Mouse (Mus musculus) cerebellum, adult 2 months (tissue): Measurements from ENCODE around the gene Itih1. TPM values are rescaled to one million over a fixed set of nuclear protein-coding genes. Genes with fewer than 3 reads are reported as not detected.

Source experiments
- DNase-seq, 2 experiments: peaks; one replicate each; pipeline ENCODE4 v3.0.0; 2021
- H3K27ac ChIP-seq: fragments of 200-500 bp; 2 replicates; pipeline ENCODE4 v1.5.1; 2012; ENCODE audit warnings: low read length, control low read depth, inconsistent platforms; ENCODE audit not compliant: insufficient read depth
- H3K27me3 ChIP-seq: fragments of 200-500 bp; 2 replicates; pipeline ENCODE4 v1.6.1; 2012; ENCODE audit warnings: inconsistent platforms, mild to moderate bottlenecking, low read length, moderate library complexity; ENCODE audit not compliant: control insufficient read depth, insufficient read depth
- H3K4me1 ChIP-seq: fragments of 200-500 bp; 2 replicates; pipeline ENCODE4 v1.6.1; 2011; ENCODE audit warnings: low read length; ENCODE audit not compliant: control insufficient read depth, insufficient read depth
- H3K4me3 ChIP-seq: fragments of 200-500 bp; replicated peaks from 2 replicates; pipeline ENCODE3; 2011; ENCODE audit warnings: mild to moderate bottlenecking, low read depth, low read length, control low read depth; ENCODE audit not compliant: insufficient read depth
- CTCF ChIP-seq: fragments of 200-500 bp; IDR thresholded peaks from 2 replicates; pipeline ENCODE4 v1.5.1; 2011; ENCODE audit warnings: low read depth, mild to moderate bottlenecking, control low read depth, low read length, moderate library complexity, borderline replicate concordance; ENCODE audit not compliant: insufficient read depth
- POLR2A ChIP-seq: fragments of 200-500 bp; IDR thresholded peaks from 2 replicates; pipeline ENCODE4 v1.6.1; 2011; ENCODE audit warnings: low read length, control low read depth, borderline replicate concordance; ENCODE audit not compliant: insufficient read depth
- WGBS: fragments of 180-500 bp; shearing (Covaris S2); methylation state at CpG from one replicate; pipeline ENCODE4 v1.1.7; 2018; 5-methylcytosine and 5-hydroxymethylcytosine counted together
- polyA plus RNA-seq: library from polyadenylated mRNA; depleted of rRNA; stranded (reverse); fragments of >200 nt; gene quantifications from 2 replicates; pipeline ENCODE4 v1.2.3, GENCODE M21; 2012

Itih1 gene
- polyA plus RNA-seq, 1 experiment, result not detected

DNA sequence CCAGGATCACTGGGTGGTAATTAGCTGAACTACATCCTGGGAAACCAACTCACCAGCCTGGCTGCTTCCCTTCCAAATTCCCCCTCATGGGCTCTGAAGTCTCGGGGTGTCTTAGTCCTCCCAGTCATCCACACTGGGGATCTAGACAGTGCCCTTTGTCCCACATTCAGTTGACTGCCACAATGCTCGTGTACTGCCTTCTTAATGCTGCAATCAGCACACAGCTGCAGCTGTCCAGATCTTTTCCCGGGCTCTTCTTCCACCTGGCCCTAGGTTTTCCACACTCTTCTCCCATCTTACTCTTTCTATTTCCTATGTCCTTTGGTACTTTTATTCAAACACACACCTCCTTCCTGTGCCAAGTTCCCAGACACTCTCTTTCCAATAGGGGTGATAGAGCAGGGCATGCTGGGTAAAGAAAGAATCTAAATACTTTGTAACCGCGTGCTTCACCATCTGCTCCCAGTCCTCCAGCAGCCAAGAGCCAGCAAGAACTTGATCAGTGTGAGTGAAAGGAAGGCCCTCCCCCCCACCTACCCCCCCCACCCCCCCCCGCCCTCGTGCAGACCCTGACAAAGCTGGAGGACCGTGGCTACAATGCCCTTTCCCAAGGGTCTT, 20.9 kb downstream of the Itih1 start:
- Histone ChIP-seq H3K27ac (no peak overlapping the region), H3K27me3 (no peaks in the 10 kb centered on the region), H3K4me1 (no peaks in the 10 kb centered on the region), H3K4me3 (no peak overlapping the region)
- no peak for DNase-seq
- 22% methylated on average over 8 of the region's 8 CpGs for WGBS
- TF ChIP-seq CTCF (no peak), POLR2A (no peak)

DNA sequence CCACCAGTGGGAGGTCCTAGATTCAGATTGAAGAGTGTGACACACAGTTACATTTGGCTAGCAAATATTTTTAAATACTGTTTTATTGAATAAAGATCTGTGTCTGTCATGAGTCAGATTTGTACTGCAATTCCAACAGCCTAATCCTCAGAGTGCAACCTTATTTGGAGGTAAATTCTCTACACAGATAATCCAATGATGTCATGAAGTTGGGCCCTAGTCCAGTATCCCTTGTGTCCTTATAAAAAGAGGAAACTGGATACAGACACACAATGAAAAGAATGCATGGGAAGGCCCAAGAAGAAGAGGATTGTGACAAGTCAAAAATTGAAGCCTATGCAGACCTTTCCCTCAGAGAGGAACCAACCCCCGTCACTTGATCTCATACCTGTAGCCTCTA, 26.6 kb downstream of the Itih1 start:
- Histone ChIP-seq H3K4me3 (no peak overlapping the region), H3K27me3 (no peaks in the 10 kb centered on the region), H3K27ac (no peak overlapping the region), H3K4me1 (no peaks in the 10 kb centered on the region)
- TF ChIP-seq CTCF, result no peak
- TF ChIP-seq POLR2A, result no peak
- DNase-seq, result no peak
- 84% methylated on average over 1 of the region's 1 CpGs for WGBS

DNA sequence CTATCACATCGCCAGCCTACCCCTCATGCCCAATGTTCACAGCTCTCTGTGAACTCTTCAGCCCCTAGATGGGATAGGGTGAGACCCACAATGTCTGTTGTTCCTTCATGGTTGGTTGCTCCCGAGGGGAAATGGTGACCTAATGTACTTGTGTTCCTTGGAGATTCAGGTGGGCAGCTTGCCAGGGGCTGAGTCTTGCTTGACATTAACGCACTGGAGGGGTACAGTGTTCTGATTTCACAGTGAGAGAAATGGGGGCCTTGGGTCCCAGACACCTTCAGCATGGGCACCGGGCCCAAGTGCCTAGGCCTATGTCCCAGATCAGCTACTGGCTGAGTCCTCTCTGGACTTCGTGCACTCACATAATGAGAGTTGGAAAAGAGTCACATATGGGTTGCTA, 29.7 kb downstream of the Itih1 start:
- 59% methylated on average over 5 of the region's 5 CpGs for WGBS
- TF ChIP-seq POLR2A (no peak), CTCF (no peak)
- H3K4me1 ChIP-seq, result no peaks in the 10 kb centered on the region
- H3K27me3 ChIP-seq, result no peaks in the 10 kb centered on the region
- no peak overlapping the region for H3K27ac ChIP-seq
- no peak for DNase-seq
- H3K4me3 ChIP-seq, result no peak overlapping the region

DNA sequence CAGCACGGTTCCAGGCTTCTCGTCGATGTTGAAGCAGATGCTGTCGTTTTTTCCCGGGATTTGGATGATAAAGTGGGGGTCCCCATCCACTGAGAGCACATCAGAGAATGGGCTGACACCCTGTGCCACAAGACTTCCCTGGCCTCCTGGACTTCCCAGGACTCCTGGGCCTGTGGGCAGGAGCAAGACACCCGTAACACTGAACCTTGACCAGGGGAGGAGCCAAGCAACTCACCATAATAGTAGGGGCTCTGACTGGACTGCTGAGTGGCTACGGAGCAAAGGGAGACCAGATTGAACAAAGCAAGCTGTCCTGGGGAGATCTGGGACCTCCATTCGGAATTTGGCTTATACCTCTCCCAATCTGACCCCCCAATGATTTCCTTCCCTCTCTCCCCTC, 30.4 kb downstream of the Itih1 start:
- 78% methylated on average over 8 of the region's 8 CpGs for WGBS

DNA sequence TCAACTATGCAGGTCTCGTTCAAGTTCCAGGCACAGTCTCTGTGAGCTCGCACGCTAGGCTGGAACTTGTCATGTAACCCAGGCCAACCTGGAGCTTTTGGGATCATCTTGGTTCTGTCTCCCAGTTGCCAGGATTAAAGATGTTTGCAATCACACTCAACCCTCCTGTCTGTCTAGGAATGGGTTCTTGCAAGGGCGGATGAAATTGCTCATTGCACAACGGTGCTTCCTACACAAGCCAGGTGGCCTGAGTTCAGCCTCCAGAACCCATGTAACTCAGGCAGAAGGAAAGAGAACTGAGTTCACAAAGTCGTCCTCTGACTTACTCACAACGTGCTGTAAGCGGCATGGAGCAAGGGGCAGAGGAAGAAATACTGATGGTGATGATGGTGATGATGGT, 31.9 kb downstream of the Itih1 start:
- TF ChIP-seq CTCF, result no peak
- TF ChIP-seq POLR2A, result no peak
- H3K4me3 ChIP-seq, result no peak overlapping the region
- no peak overlapping the region for H3K27ac ChIP-seq
- DNase-seq, result no peak
- 91% methylated on average over 8 of the region's 8 CpGs for WGBS
- H3K4me1 ChIP-seq, result no peaks in the 10 kb centered on the region
- H3K27me3 ChIP-seq, result no peaks in the 10 kb centered on the region

More for the DNA sequence above, 30.4 kb downstream of the Itih1 start:
- H3K27ac ChIP-seq, result no peak overlapping the region
- H3K4me1 ChIP-seq, result no peaks in the 10 kb centered on the region
- TF ChIP-seq POLR2A (no peak), CTCF (no peak)
- H3K4me3 ChIP-seq, result no peak overlapping the region
- DNase-seq, result no peak
- H3K27me3 ChIP-seq, result no peaks in the 10 kb centered on the region

DNA sequence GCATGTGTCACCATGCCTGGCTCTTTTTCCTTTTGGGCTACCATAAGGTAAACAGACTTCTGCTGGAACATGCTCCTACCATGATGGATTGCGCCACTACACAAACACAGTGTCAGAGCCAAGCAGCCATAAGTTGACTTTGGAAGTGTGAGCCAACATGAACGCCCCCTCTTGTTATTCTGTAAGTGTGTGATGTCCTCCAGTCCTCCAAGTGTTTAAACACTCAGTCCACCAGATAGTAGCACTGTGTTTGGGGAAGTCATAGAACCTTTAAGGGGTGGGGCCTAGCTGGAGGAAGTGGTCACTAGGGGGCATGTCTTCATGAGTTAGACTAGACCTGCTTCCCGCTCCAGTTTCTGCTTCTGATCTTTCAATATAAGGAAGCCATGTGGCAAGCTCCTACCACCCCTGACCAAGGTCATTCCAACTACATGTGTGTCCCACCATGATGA, 35.2 kb downstream of the Itih1 start:
- H3K27ac ChIP-seq, result no peak overlapping the region
- no peak for DNase-seq
- no peaks in the 10 kb centered on the region for H3K4me1 ChIP-seq
- WGBS, result 82% methylated on average over 3 of the region's 3 CpGs
- H3K4me3 ChIP-seq, result no peak overlapping the region
- H3K27me3 ChIP-seq, result no peaks in the 10 kb centered on the region
- TF ChIP-seq CTCF (no peak), POLR2A (no peak)

DNA sequence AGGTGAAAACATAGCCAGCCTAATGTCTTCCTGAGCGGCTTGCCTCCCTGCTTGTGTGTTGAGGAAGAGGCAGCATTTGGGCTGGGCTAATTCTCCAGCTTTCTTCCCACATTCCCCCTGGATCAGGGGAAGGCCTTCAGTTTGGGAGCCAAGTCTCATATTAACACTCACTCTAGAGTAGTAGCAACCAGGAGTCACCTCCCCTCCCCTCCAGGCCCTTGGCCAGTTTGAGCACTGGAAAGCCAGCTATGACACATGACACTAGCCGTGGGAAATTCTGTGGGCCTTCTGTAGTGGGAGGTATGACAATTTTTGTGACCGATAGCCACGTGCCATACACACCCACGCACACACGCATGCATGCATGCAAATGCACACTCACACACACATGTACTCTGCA, 37.1 kb downstream of the Itih1 start:
- 81% methylated on average over 6 of the region's 6 CpGs for WGBS
- Histone ChIP-seq H3K4me1 (no peaks in the 10 kb centered on the region), H3K4me3 (no peak overlapping the region), H3K27ac (no peak overlapping the region), H3K27me3 (no peaks in the 10 kb centered on the region)
- TF ChIP-seq POLR2A, result no peak
- no peak for DNase-seq

DNA sequence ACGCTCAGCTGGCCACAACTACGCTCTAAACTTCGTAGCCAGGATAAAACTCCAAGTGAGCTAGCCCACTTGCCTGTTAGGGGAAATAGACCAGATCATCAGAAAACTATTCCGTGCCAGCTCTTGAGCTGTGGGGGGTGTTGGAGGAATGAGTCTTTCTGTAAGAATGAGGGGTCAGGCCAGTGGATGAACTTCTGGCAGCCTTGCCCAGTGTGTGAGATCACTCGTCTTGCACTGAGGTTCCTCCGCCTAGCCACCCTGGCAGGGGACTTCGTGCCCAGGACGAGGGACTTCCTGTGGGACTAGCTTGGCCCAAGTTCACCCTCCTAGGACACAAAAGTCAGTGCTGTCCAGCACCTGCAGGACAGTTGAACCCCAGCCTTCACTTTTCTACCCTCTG, 38.8 kb downstream of the Itih1 start:
- H3K27me3 ChIP-seq, result no peaks in the 10 kb centered on the region
- H3K4me3 ChIP-seq, result no peak overlapping the region
- H3K27ac ChIP-seq, result no peak overlapping the region
- TF ChIP-seq POLR2A (no peak), CTCF (no peak)
- WGBS, result 52% methylated on average over 8 of the region's 8 CpGs
- no peak for DNase-seq
- H3K4me1 ChIP-seq, result no peaks in the 10 kb centered on the region

DNA sequence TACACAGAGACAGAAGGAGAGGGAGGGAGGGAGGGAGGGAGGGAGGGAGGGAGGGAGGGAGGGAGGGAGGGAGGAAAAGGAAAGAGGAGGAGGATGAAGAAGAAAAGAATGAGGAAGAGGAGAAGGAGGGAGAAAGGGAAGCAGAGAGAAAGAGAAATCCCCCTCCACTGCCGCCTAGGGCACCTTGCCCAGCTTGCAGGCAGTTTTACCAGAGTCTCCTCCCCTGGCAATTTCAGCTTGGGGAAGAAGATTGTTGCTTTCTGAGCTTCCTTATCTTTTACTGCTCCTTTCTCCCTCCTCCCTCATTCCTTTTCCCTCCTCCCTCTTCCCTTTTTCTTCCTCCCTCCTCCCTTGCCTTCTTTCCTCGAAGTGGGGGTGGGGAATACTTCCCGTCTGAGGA, 40.1 kb downstream of the Itih1 start:
- Histone ChIP-seq H3K27me3 (no peaks in the 10 kb centered on the region), H3K4me3 (no peak overlapping the region), H3K27ac (no peak overlapping the region), H3K4me1 (no peaks in the 10 kb centered on the region)
- WGBS, result 64% methylated on average over 3 of the region's 3 CpGs
- DNase-seq, result no peak
- TF ChIP-seq CTCF, result no peak
- TF ChIP-seq POLR2A, result no peak
